Mouse (Mus musculus) lung, adult 2 months (tissue): Measurements from ENCODE around the gene Cep112. TPM values are rescaled to one million over a fixed set of nuclear protein-coding genes. Genes with fewer than 3 reads are reported as not detected.
A peak's percentile ranks its signal among the peaks of the same experiment; 100 is the strongest.

Experiments
- DNase-seq: peaks from one replicate; pipeline ENCODE4 v3.0.0; 2022
- H3K4me1 ChIP-seq: fragments of 200-500 bp; 2 replicates; pipeline ENCODE4 v1.6.1; 2011; ENCODE audit warnings: low read length; ENCODE audit not compliant: control insufficient read depth, insufficient read depth
- H3K4me3 ChIP-seq: fragments of 200-500 bp; replicated peaks from 2 replicates; pipeline ENCODE3; 2011; ENCODE audit warnings: low read depth, mild to moderate bottlenecking, control low read depth, low read length; ENCODE audit errors: extremely low read depth
- CTCF ChIP-seq: fragments of 200-500 bp; IDR thresholded peaks from 2 replicates; pipeline ENCODE4 v1.5.1; 2011; ENCODE audit warnings: mild to moderate bottlenecking, low read length, control low read depth; ENCODE audit not compliant: insufficient read depth
- POLR2A ChIP-seq: fragments of 200-500 bp; IDR thresholded peaks from 2 replicates; pipeline ENCODE4 v1.6.1; 2011; ENCODE audit warnings: low read depth, mild to moderate bottlenecking, control low read depth, low read length, borderline replicate concordance; ENCODE audit errors: extremely low read depth
- WGBS: fragments of 180-500 bp; shearing (Covaris S2); methylation state at CpG from one replicate; pipeline ENCODE4 v1.1.7; 2018; 5-methylcytosine and 5-hydroxymethylcytosine counted together
- polyA plus RNA-seq: library from polyadenylated mRNA; depleted of rRNA; stranded (reverse); fragments of >200 nt; gene quantifications from 2 replicates; pipeline ENCODE4 v1.2.3, GENCODE M21; 2012

The Cep112 gene
- polyA plus RNA-seq, 1 experiment: 0.39 TPM

- no peak for DNase-seq
- 92% methylated on average over 5 of the region's 5 CpGs for WGBS
- TF ChIP-seq POLR2A (no peak), CTCF (no peak)
- Histone ChIP-seq H3K4me3 (no peak overlapping the region), H3K4me1 (no peaks in the 10 kb centered on the region)
Measured at GRCm38 (mm10) chr11:108508190-108508589, 83.2 kb downstream of the Cep112 start.

DNA sequence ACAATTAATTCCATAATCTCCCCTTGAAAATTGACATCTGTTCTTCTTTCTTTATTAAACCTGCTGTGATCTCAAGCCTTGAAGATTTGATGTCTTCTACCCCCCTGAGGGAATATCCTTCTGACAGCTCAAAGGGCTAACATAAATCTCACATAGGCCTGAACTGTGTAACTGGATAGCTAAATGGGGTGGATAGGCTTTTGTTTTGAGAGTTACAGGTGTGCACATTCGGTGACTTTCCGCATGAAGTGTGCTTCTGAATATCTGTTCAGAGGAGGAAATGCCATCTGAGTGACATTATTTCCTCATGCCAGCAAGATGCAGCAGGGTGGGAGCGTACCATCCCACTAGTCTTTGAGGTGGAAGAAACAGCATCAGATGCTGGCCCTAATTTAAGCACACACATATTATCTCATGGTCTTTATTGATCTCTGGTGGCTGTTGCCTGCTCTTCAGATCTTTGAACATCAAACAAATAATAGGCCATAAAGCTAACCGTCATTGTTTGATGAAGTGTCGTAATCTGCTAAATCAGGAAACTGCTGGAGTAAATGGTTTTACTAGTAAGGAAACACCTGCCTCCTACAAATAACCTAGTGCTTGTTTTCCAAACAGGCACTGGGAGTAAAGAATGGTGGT, 102.9 kb downstream of the Cep112 start:
- no peak for TF ChIP-seq CTCF
- TF ChIP-seq POLR2A: no peak
- Histone ChIP-seq H3K4me1 (peaks cover 4% of the 10 kb centered on the region), H3K4me3 (no peak overlapping the region)
- DNase-seq: no peak
- WGBS: 39% methylated on average over 5 of the region's 5 CpGs

GRCm38 (mm10) chr11:108532901-108533300, 107.9 kb downstream of the Cep112 start:
- peaks cover 2% of the 10 kb centered on the region for H3K4me1 ChIP-seq
- WGBS: 33% methylated on average over 1 of the region's 1 CpGs
- H3K4me3 ChIP-seq: no peak overlapping the region
- DNase-seq: no peak
- TF ChIP-seq CTCF (no peak), POLR2A (no peak)

DNA sequence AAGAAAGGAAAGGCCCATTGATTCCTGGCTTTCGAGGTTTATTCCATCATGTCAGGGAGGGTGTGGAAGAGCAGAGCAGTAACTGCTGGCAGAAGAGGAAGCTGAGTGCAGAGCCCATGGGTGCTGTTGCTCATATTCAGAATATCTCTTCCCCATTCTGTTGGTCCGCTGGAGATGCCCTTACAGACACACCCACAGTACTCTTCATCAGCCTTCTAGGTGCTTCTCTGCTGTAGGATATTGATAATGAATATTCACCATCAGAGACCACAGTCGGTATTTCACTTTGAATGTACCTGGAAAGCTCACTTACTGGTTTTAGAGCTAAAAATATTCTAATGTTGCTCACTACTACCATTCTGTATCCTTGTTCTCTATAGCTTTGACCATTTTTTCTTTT, 109.0 kb downstream of the Cep112 start:
- no peak for DNase-seq
- WGBS: 92% methylated on average over 3 of the region's 3 CpGs
- Histone ChIP-seq H3K4me3 (no peak overlapping the region), H3K4me1 (peaks cover 2% of the 10 kb centered on the region; the same call in 1 of the 2 replicates)
- TF ChIP-seq POLR2A: no peak
- no peak for TF ChIP-seq CTCF

DNA sequence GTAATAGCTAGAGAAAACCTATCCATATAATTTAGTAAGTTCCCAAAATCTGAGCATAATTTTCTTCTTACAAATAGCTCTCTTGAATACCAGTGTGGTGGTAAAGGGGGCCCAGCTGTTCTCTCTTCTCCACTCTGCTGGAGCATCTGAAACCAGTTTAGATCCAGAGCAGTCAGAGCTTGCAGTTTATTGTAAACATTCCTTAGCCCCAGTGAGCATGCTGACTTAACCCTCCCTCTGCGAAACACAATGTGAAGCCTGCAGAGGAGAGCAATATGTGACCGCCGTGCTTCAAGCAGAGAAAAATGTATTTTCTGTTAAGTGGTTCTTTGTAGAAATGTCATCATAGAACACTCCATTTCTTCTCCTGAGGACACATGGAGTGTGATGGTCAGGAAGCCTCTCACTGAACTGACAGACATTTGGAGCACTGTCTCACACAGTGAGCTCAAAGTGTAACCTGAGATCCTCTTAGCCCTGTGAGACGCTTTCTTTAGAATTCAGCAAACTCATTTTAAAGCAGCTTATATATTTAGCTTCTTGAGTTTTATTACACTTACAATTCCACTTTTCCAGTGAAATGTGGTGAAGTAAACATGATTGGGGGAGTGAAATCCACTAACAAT, 128.1 kb downstream of the Cep112 start:
- no peaks in the 10 kb centered on the region for H3K4me1 ChIP-seq
- no peak overlapping the region for H3K4me3 ChIP-seq
- WGBS: 49% methylated on average over 4 of the region's 4 CpGs
- TF ChIP-seq CTCF (no peak), POLR2A (no peak)
- DNase-seq: no peak

GRCm38 (mm10) chr11:108553881-108554280, 128.9 kb downstream of the Cep112 start:
- Histone ChIP-seq H3K4me1 (no peaks in the 10 kb centered on the region), H3K4me3 (no peak overlapping the region)
- no peak for DNase-seq
- TF ChIP-seq CTCF (no peak), POLR2A (no peak)
- WGBS: 96% methylated on average over 1 of the region's 1 CpGs

DNA sequence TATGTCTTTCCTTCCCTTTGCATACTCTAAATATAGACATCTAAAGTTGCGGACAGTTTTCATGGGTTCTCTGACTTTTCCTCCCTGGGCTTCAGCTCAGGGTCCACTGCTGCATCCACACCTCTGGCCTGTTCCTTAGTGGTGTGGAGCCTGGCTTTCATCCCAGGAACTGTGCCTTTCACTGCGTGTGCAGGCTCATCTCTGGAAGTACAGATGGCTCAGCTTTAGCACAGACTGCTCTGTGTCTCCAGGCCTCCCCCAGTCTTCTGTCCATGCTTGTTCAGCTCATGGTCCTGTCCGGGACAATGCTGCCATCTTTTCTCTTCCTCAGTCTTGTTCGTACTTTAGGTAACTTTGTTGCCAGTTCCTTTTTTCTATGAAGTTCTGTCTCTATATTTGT, 133.6 kb downstream of the Cep112 start:
- 84% methylated on average over 4 of the region's 4 CpGs for WGBS
- no peak for DNase-seq
- Histone ChIP-seq H3K4me3 (no peak overlapping the region), H3K4me1 (no peaks in the 10 kb centered on the region)
- TF ChIP-seq CTCF: no peak
- no peak for TF ChIP-seq POLR2A

DNA sequence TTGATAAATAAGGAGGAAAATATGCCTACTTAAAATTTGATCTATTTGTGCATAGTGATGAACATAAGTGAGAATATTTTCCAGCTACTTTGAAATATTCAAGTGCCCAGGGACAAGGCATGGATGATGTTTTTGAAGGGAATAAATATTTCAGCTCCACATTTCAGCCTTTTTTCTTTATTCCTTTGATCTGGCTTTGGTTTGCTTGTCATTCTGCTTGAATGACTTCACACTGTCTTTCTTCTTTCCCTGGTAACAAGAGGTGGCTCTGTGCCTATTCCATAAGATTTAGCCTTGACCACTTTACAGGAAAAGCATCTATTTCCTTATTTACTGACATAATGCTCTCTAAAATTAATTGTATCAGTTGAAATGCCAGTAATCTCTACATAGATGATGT, 134.5 kb downstream of the Cep112 start:
- Histone ChIP-seq H3K4me3 (no peak overlapping the region), H3K4me1 (no peaks in the 10 kb centered on the region)
- no peak for DNase-seq
- TF ChIP-seq CTCF (no peak), POLR2A (no peak)

GRCm38 (mm10) chr11:108562076-108562475, 137.1 kb downstream of the Cep112 start:
- Histone ChIP-seq H3K4me1 (no peaks in the 10 kb centered on the region), H3K4me3 (no peak overlapping the region)
- no peak for DNase-seq
- TF ChIP-seq CTCF: no peak
- no peak for TF ChIP-seq POLR2A
- 54% methylated on average over 5 of the region's 5 CpGs for WGBS

DNA sequence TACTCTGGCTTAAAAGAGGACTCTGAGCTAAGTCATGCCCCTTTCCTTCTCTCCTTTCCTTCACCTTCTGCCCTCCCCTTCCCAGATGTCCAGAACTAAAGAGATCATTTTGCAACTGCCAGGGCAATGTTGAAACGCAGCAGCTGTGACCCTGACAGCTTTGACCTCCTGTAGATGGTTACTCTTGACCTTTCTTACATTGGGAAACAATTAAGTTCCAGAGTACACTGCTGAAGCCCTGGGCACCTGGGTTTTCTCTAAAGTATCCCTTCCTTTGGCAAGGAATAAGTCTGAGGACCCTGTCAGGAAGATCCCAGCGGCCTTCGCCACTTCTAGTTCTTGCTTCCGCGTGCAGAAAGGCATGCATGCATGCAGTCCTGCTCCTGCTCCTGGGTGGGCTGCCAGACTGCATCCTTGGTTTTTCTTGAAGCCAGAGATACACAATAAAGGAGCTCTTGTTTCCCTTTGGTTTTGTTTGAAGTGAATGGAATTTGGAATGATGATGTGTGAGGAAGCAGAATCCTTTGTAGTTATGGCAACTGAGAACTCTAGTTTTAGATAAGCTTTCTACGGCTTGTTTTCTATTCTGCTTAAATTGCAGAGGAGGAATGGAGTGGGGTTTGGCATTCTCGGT, 161.7 kb downstream of the Cep112 start:
- Histone ChIP-seq H3K4me3 (no peak overlapping the region), H3K4me1 (no peaks in the 10 kb centered on the region)
- TF ChIP-seq POLR2A (no peak), CTCF (no peak)
- DNase-seq: peak; percentile 4
- 63% methylated on average over 7 of the region's 7 CpGs for WGBS
